Mouse (Mus musculus): ENCODE measurements around the gene Nmi.
"Not testable (repeated sequence)": the region's sequence is repeated elsewhere in the genome, so short reads cannot be mapped to it uniquely, and the experiment has no call there.

Gene Nmi

GRCm38 (mm10) chr2:51973410-51973968 is at the start of gene Nmi:
Nmi (minus strand) TSS chr2:51973494.
- DNase-seq (ENCODE audit: low spot score in 2 of 2) = no peak

- DNase-seq (ENCODE audit: low spot score in 2 of 2) = no peak
Measured at GRCm38 (mm10) chr2:52016361-52016760, 43.1 kb upstream of the Nmi start.

GRCm38 (mm10) chr2:52013306-52013820 is 40.1 kb upstream of the Nmi start:
- no peak for DNase-seq (ENCODE audit: low spot score in 2 of 2)

GRCm38 (mm10) chr2:52011820-52012219 is 38.5 kb upstream of the Nmi start:
- not testable (repeated sequence) for DNase-seq (ENCODE audit: low spot score in 2 of 2)

- no peak for DNase-seq (ENCODE audit: low spot score in 2 of 2)
Measured at GRCm38 (mm10) chr2:52006380-52006779, 33.1 kb upstream of the Nmi start.

- not testable (repeated sequence) for DNase-seq (ENCODE audit: low spot score in 2 of 2)
Measured at GRCm38 (mm10) chr2:52002299-52002698, 29.0 kb upstream of the Nmi start.

GRCm38 (mm10) chr2:52001521-52001920 is 28.2 kb upstream of the Nmi start:
- DNase-seq (ENCODE audit: low spot score in 2 of 2) = no peak

GRCm38 (mm10) chr2:51999996-52000395 is 26.7 kb upstream of the Nmi start:
- DNase-seq (ENCODE audit: low spot score in 2 of 2) = no peak

GRCm38 (mm10) chr2:51991447-51991846 is 18.2 kb upstream of the Nmi start:
- DNase-seq (ENCODE audit: low spot score in 2 of 2) = no peak

- DNase-seq (ENCODE audit: low spot score in 2 of 2) = no peak
Measured at GRCm38 (mm10) chr2:51989559-51989958, 16.3 kb upstream of the Nmi start.

- no peak for DNase-seq (ENCODE audit: low spot score in 2 of 2)
Measured at GRCm38 (mm10) chr2:51986695-51987094, 13.4 kb upstream of the Nmi start.

GRCm38 (mm10) chr2:51986157-51986556 is 12.9 kb upstream of the Nmi start:
- DNase-seq (ENCODE audit: low spot score in 2 of 2) = no peak

- DNase-seq (ENCODE audit: low spot score in 2 of 2) = no peak
Measured at GRCm38 (mm10) chr2:51985241-51985640, 11.9 kb upstream of the Nmi start.

- DNase-seq (ENCODE audit: low spot score in 2 of 2) = no peak
Measured at GRCm38 (mm10) chr2:51982288-51982687, 9.0 kb upstream of the Nmi start.

- DNase-seq (ENCODE audit: low spot score in 2 of 2) = no peak
Measured at GRCm38 (mm10) chr2:51981630-51982029, 8.3 kb upstream of the Nmi start.

- DNase-seq (ENCODE audit: low spot score in 2 of 2) = peak; percentile 61
Measured at GRCm38 (mm10) chr2:51972641-51973409, 469 bp downstream of the Nmi start.

- peak; percentile 70 to 75 for DNase-seq (ENCODE audit: low spot score in 2 of 2)
Measured at GRCm38 (mm10) chr2:51972142-51972541, 1.2 kb downstream of the Nmi start.

- no peak for DNase-seq (ENCODE audit: low spot score in 2 of 2)
Measured at GRCm38 (mm10) chr2:51970897-51971296, 2.4 kb downstream of the Nmi start.

- peak in 1 of 2 experiments; percentile 4 for DNase-seq (ENCODE audit: low spot score in 2 of 2)
Measured at GRCm38 (mm10) chr2:51967288-51967687, 6.0 kb downstream of the Nmi start.

GRCm38 (mm10) chr2:51953648-51954204 is 19.6 kb downstream of the Nmi start:
- DNase-seq (ENCODE audit: low spot score in 2 of 2) = no peak

- no peak for DNase-seq (ENCODE audit: low spot score in 2 of 2)
Measured at GRCm38 (mm10) chr2:51950876-51951275, 22.4 kb downstream of the Nmi start.

GRCm38 (mm10) chr2:51948105-51948830 is 25.0 kb downstream of the Nmi start:
- no peak for DNase-seq (ENCODE audit: low spot score in 2 of 2)

All from spleen, postnatal 36 days (tissue).